In the genomic region with DNA sequence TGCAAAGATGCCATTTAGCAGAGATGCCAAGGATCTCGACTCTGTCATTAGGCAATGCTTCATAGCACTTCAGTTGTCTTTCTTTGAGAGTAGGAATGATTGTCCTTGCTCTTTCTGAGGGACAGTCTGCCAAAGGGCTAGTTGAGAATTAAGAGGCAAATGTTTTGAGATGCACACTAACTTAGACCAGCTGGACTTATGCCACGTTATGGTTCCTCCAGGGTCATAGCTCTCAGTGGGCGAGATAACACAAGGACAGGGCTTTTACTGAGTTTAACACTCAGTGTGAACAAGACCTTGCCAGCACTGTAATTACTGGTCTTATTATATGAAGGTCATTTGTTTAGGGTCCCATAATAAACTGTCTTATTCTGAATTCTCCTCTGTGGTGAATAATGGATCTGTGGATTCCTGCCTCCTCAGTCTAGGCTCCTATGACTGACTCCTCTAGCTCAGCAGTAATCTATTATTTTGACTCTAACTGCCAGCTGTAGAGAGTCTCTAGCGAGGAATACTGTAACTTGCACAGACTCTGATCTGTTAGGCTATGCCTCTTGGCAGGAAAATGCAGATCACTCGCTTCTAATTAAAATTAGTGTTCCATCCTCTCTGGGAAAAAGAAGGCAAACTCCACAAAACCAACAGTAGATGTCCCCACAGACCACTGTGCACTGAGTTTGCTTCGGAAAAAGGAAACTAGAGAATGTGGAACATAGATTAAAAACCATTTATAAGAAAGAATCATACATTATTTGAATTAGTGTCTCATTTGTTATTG, we compare ENCODE assay signal across 9 mouse cellular contexts.
A peak's percentile ranks its signal among the peaks of the same experiment; 100 is the strongest.
DNase-seq lines count a peak whose midpoint lies in the region; ATAC-seq and TF ChIP-seq lines count a peak whose summit lies in the region.
"Had no signal": no experiment of that assay in that cellular context is flagged by ENCODE, and none has a peak within 500 bp of the region (broad histone marks: within the 10 kb centered on the region; RNA-seq: fewer than 3 reads in every experiment).

No protein-coding gene starts in this region.

- no peaks in the 10 kb centered on the region for H3K9me3 ChIP-seq in intestine, postnatal 0 days (ENCODE audit: control insufficient read depth)
- H3K9me3 ChIP-seq in intestine, embryonic 15.5 days, result no peaks in the 10 kb centered on the region
- H3K9me3 ChIP-seq in hindbrain, embryonic 13.5 days, result no peaks in the 10 kb centered on the region
- H3K9me3 ChIP-seq in midbrain, postnatal 0 days (ENCODE audit: low read length), result no peaks in the 10 kb centered on the region
- H3K9me3 ChIP-seq in kidney, embryonic 16.5 days (ENCODE audit: low read length), result no peaks in the 10 kb centered on the region

- TF ChIP-seq CTCF in intestine, postnatal 0 days (IDR thresholded peaks at IDR 0.05; ENCODE audit: low read depth), result peak; percentile 68
- TF ChIP-seq CTCF in brain, embryonic 14.5 days (IDR thresholded peaks at IDR 0.05; ENCODE audit: borderline replicate concordance, extremely low read depth, insufficient read depth, insufficient read length), result peak; percentile 66; the same call in 1 of the 2 replicates
- peak; percentile 92 for TF ChIP-seq CTCF in midbrain, postnatal 0 days (IDR thresholded peaks at IDR 0.05)

- H3K27ac ChIP-seq in intestine, postnatal 0 days (ENCODE audit: low read depth, low read length), result no peak overlapping the region
- no peak overlapping the region for H3K27ac ChIP-seq in intestine, embryonic 15.5 days
- peak overlapping the region; percentile 3; the same call in 1 of the 2 replicates for H3K27ac ChIP-seq in hindbrain, embryonic 13.5 days
- peak overlapping the region; percentile 12; the same call in 1 of the 2 replicates for H3K27ac ChIP-seq in midbrain, postnatal 0 days (ENCODE audit: low read depth, low read length)
- no peak overlapping the region for H3K27ac ChIP-seq in kidney, embryonic 16.5 days (ENCODE audit: low read length)

- no peak for ATAC-seq in intestine, postnatal 0 days
- ATAC-seq in intestine, embryonic 15.5 days, result no peak
- ATAC-seq in hindbrain, embryonic 13.5 days (ENCODE audit: low FRiP score), result peak; percentile 83
- peak; percentile 81 for ATAC-seq in midbrain, postnatal 0 days (ENCODE audit: low FRiP score)
- no peak for ATAC-seq in kidney, embryonic 16.5 days (ENCODE audit: low FRiP score, low TSS enrichment)

- no peaks in the 10 kb centered on the region for H3K36me3 ChIP-seq in intestine, postnatal 0 days (ENCODE audit: control insufficient read depth, insufficient read depth)
- no peaks in the 10 kb centered on the region for H3K36me3 ChIP-seq in intestine, embryonic 15.5 days
- H3K36me3 ChIP-seq in hindbrain, embryonic 13.5 days, result no peaks in the 10 kb centered on the region
- H3K36me3 ChIP-seq in midbrain, postnatal 0 days (ENCODE audit: insufficient read depth, low read length), result no peaks in the 10 kb centered on the region
- no peaks in the 10 kb centered on the region for H3K36me3 ChIP-seq in kidney, embryonic 16.5 days (ENCODE audit: insufficient read depth, low read length)

- 59% methylated on average over 6 of the region's 6 CpGs for WGBS in intestine, postnatal 0 days
- 67% methylated on average over 6 of the region's 6 CpGs for WGBS in intestine, embryonic 15.5 days
- WGBS in hindbrain, embryonic 13.5 days, result 39% methylated on average over 6 of the region's 6 CpGs
- WGBS in midbrain, postnatal 0 days, result 47% methylated on average over 6 of the region's 6 CpGs
- 60% methylated on average over 6 of the region's 6 CpGs for WGBS in kidney, embryonic 16.5 days

- H3K27me3 ChIP-seq in intestine, postnatal 0 days (replicated peaks; ENCODE audit: control insufficient read depth, insufficient read depth, low read length), result no peaks in the 10 kb centered on the region
- no peaks in the 10 kb centered on the region for H3K27me3 ChIP-seq in intestine, embryonic 15.5 days (replicated peaks)
- H3K27me3 ChIP-seq in hindbrain, embryonic 13.5 days, result no peaks in the 10 kb centered on the region
- H3K27me3 ChIP-seq in midbrain, postnatal 0 days (ENCODE audit: insufficient read depth, low read length), result no peaks in the 10 kb centered on the region
- H3K27me3 ChIP-seq in kidney, embryonic 16.5 days (ENCODE audit: insufficient read depth, low read length), result no peaks in the 10 kb centered on the region

- no peak overlapping the region for H3K9ac ChIP-seq in intestine, postnatal 0 days (ENCODE audit: low read depth, low read length)
- H3K9ac ChIP-seq in intestine, embryonic 15.5 days, result no peak overlapping the region
- no peak overlapping the region for H3K9ac ChIP-seq in hindbrain, embryonic 13.5 days
- H3K9ac ChIP-seq in midbrain, postnatal 0 days (replicated peaks; ENCODE audit: low read length, poor library complexity, severe bottlenecking), result no peak overlapping the region
- no peak overlapping the region for H3K9ac ChIP-seq in kidney, embryonic 16.5 days (replicated peaks; ENCODE audit: low read length)

- no peak overlapping the region for H3K4me3 ChIP-seq in intestine, postnatal 0 days (ENCODE audit: low read depth, low read length)
- H3K4me3 ChIP-seq in intestine, embryonic 15.5 days (replicated peaks), result no peak overlapping the region
- no peak overlapping the region for H3K4me3 ChIP-seq in hindbrain, embryonic 13.5 days
- H3K4me3 ChIP-seq in midbrain, postnatal 0 days (ENCODE audit: low read depth, low read length), result no peak overlapping the region
- H3K4me3 ChIP-seq in kidney, embryonic 16.5 days (ENCODE audit: low read length), result no peak overlapping the region
- H3K4me3 ChIP-seq: erythroblast, embryonic 14.5 days had no signal

- no peak overlapping the region for H3K4me2 ChIP-seq in intestine, postnatal 0 days (replicated peaks; ENCODE audit: low read depth)
- H3K4me2 ChIP-seq in intestine, embryonic 15.5 days (replicated peaks), result no peak overlapping the region
- H3K4me2 ChIP-seq in hindbrain, embryonic 13.5 days, result no peak overlapping the region
- no peak overlapping the region for H3K4me2 ChIP-seq in midbrain, postnatal 0 days (ENCODE audit: low read depth, low read length, poor library complexity, severe bottlenecking)
- no peak overlapping the region for H3K4me2 ChIP-seq in kidney, embryonic 16.5 days (replicated peaks; ENCODE audit: low read depth, low read length)

- TF ChIP-seq POLR2A in brain, embryonic 14.5 days (IDR thresholded peaks at IDR 0.05; ENCODE audit: borderline replicate concordance, extremely low read depth, insufficient read depth, insufficient read length, poor library complexity, severe bottlenecking), result no peak

- DNase-seq in brain, embryonic 14.5 days (ENCODE audit: low read depth), result peak; percentile 93
- peak; percentile 91 for DNase-seq in midbrain, postnatal 0 days (ENCODE audit: low spot score)
- no peak for DNase-seq in thymus, postnatal 0 days (ENCODE audit: low spot score)
- DNase-seq in heart, adult 18-20 months, result no peak

- no peaks in the 10 kb centered on the region for H3K4me1 ChIP-seq in intestine, postnatal 0 days (replicated peaks; ENCODE audit: control insufficient read depth, insufficient read depth, low read length)
- no peaks in the 10 kb centered on the region for H3K4me1 ChIP-seq in intestine, embryonic 15.5 days (replicated peaks)
- H3K4me1 ChIP-seq in hindbrain, embryonic 13.5 days (replicated peaks), result peaks cover 14% of the 10 kb centered on the region
- H3K4me1 ChIP-seq in midbrain, postnatal 0 days (ENCODE audit: insufficient read depth, low read length), result 0 out of 2 replicates have a peak, but pooled peaks cover 5% of the 10 kb centered on the region
- H3K4me1 ChIP-seq in kidney, embryonic 16.5 days (ENCODE audit: insufficient read depth, low read length), result 0 out of 2 replicates have a peak, but pooled peaks cover 4% of the 10 kb centered on the region

Comparison
In these comparisons a context has a peak if more than half of its experiments do, and no peak if none do; other contexts are left out.
1. ATAC-seq: peak in hindbrain, embryonic 13.5 days (single experiment) and midbrain, postnatal 0 days (single experiment); none in intestine, postnatal 0 days (single experiment), intestine, embryonic 15.5 days (single experiment) and kidney, embryonic 16.5 days (single experiment).
2. H3K27ac ChIP-seq: peak in hindbrain, embryonic 13.5 days (single experiment) and midbrain, postnatal 0 days (single experiment); none in intestine, postnatal 0 days (single experiment), intestine, embryonic 15.5 days (single experiment) and kidney, embryonic 16.5 days (single experiment).
3. DNase-seq: peak in brain, embryonic 14.5 days (single experiment) and midbrain, postnatal 0 days (single experiment); none in thymus, postnatal 0 days (single experiment) and heart, adult 18-20 months (0 of 2).
4. Peak in every context shown above with its lines, with median percentiles within 50 percentile points of each other: CTCF ChIP-seq.